Mouse (Mus musculus): Measurements from ENCODE around the gene Castor2.

DNA sequence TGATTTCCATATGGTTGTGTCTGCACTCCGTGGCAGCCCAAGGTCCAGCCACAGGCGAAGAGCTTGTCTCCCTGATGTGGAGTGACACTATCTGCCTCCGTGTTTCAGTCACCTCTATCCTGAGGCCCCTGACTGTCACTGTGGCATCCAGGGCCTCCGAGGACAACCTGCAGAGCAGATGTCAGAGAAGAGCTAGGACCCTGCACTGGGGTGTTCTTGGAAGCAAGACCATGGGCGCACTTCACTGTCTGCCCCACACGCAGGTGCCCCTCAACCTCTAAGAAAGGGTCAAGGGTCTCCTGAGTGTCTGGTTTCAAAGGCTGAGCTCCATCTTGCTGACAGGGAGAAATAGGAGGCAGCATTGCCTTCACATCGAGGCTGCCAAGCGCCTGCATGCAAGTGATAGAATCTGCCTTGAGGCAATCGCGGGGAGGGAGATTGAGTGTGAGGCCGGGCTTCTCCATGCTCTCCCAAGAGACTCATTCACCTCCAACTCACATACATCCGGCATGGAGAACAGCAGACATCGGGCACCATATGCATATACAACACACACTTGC lies 40.6 kb upstream of the Castor2 start:
- no peak for TF ChIP-seq GABPA (IDR thresholded peaks at IDR 0.05; ENCODE audit: low read depth, low read length)
- TF ChIP-seq EP300 (IDR thresholded peaks at IDR 0.05; ENCODE audit: low read depth in 1 of 2, low read length in 2 of 2) = no peak
- no peak for TF ChIP-seq CTCF (IDR thresholded peaks at IDR 0.05 in 2 of 3, conservative IDR thresholded peaks at IDR 0.05 in 1 of 3; ENCODE audit: control insufficient read depth in 1 of 3, insufficient read depth in 1 of 3, low read depth in 2 of 3, low read length in 3 of 3, poor library complexity in 1 of 3, severe bottlenecking in 1 of 3)
- TF ChIP-seq MXI1 (IDR thresholded peaks at IDR 0.05; ENCODE audit: low read depth, low read length) = no peak
